ENCODE assay signal across 11 mouse cellular contexts in genomic region chr13:112661687-112662086, GRCm38 (mm10). TPM values are rescaled to one million over a fixed set of nuclear protein-coding genes. Genes with fewer than 3 reads are reported as not detected.
A peak's percentile ranks its signal among the peaks of the same experiment; 100 is the strongest.
DNase-seq lines count a peak whose midpoint lies in the region; ATAC-seq lines count a peak whose summit lies in the region.
"Had no signal": no experiment of that assay in that cellular context is flagged by ENCODE, and none has a peak within 500 bp of the region (broad histone marks: within the 10 kb centered on the region; RNA-seq: fewer than 3 reads in every experiment).

No protein-coding gene starts in this region.

- H3K4me1 ChIP-seq in kidney, embryonic 15.5 days: peaks cover 9% of the 10 kb centered on the region
- peaks cover 11% of the 10 kb centered on the region for H3K4me1 ChIP-seq in kidney, embryonic 16.5 days (ENCODE audit: insufficient read depth, low read length)
- peaks cover 11% of the 10 kb centered on the region for H3K4me1 ChIP-seq in forebrain, embryonic 12.5 days
- peaks cover 7% of the 10 kb centered on the region for H3K4me1 ChIP-seq in hindbrain, embryonic 14.5 days (replicated peaks; ENCODE audit: control insufficient read depth, insufficient read depth, low read length)
- H3K4me1 ChIP-seq in midbrain, embryonic 13.5 days (replicated peaks): peaks cover 12% of the 10 kb centered on the region

- no peaks in the 10 kb centered on the region for H3K36me3 ChIP-seq in kidney, embryonic 15.5 days
- H3K36me3 ChIP-seq in kidney, embryonic 16.5 days (ENCODE audit: insufficient read depth, low read length): no peaks in the 10 kb centered on the region
- H3K36me3 ChIP-seq in forebrain, embryonic 12.5 days (replicated peaks): no peaks in the 10 kb centered on the region
- no peaks in the 10 kb centered on the region for H3K36me3 ChIP-seq in hindbrain, embryonic 14.5 days (replicated peaks; ENCODE audit: control insufficient read depth, insufficient read depth)
- H3K36me3 ChIP-seq in midbrain, embryonic 13.5 days: no peaks in the 10 kb centered on the region
- H3K36me3 ChIP-seq: intestine, embryonic 15.5 days had no signal

- peak overlapping the region; percentile 86; the same call in 1 of the 2 replicates for H3K4me2 ChIP-seq in kidney, embryonic 15.5 days
- no peak overlapping the region; the same call in 1 of the 2 replicates for H3K4me2 ChIP-seq in kidney, embryonic 16.5 days (replicated peaks; ENCODE audit: low read depth, low read length)
- peak overlapping the region; percentile 82; the same call in 1 of the 2 replicates for H3K4me2 ChIP-seq in forebrain, embryonic 12.5 days
- H3K4me2 ChIP-seq in hindbrain, embryonic 14.5 days (replicated peaks): peak overlapping the region; percentile 77
- H3K4me2 ChIP-seq in midbrain, embryonic 13.5 days (replicated peaks): peak overlapping the region; percentile 85

- H3K27me3 ChIP-seq in kidney, embryonic 15.5 days: no peaks in the 10 kb centered on the region
- H3K27me3 ChIP-seq in kidney, embryonic 16.5 days (ENCODE audit: insufficient read depth, low read length): no peaks in the 10 kb centered on the region
- no peaks in the 10 kb centered on the region for H3K27me3 ChIP-seq in forebrain, embryonic 12.5 days
- no peaks in the 10 kb centered on the region for H3K27me3 ChIP-seq in hindbrain, embryonic 14.5 days (ENCODE audit: control insufficient read depth, insufficient read depth, low read length)
- no peaks in the 10 kb centered on the region for H3K27me3 ChIP-seq in midbrain, embryonic 13.5 days
- H3K27me3 ChIP-seq: intestine, embryonic 15.5 days had no signal

- no peak overlapping the region for H3K9ac ChIP-seq in kidney, embryonic 15.5 days
- H3K9ac ChIP-seq in kidney, embryonic 16.5 days (replicated peaks; ENCODE audit: low read length): no peak overlapping the region
- no peak overlapping the region for H3K9ac ChIP-seq in forebrain, embryonic 12.5 days
- no peak overlapping the region for H3K9ac ChIP-seq in hindbrain, embryonic 14.5 days
- no peak overlapping the region for H3K9ac ChIP-seq in midbrain, embryonic 13.5 days (replicated peaks)

- DNase-seq in hindbrain, embryonic 14.5 days (ENCODE audit: low spot score): no peak
- DNase-seq in cerebellum, postnatal 25 days: no peak
- no peak for DNase-seq in ovary, postnatal 10 days (ENCODE audit: low spot score)
- DNase-seq in embryo, embryonic 11 days: no peak
- DNase-seq: adrenal gland, adult 2 months; gastrocnemius, postnatal 14 days had no signal

- no peak for ATAC-seq in kidney, embryonic 15.5 days (replicated peaks; ENCODE audit: low FRiP score)
- ATAC-seq in kidney, embryonic 16.5 days (ENCODE audit: low FRiP score, low TSS enrichment): no peak
- no peak for ATAC-seq in forebrain, embryonic 12.5 days (ENCODE audit: low FRiP score)
- ATAC-seq in hindbrain, embryonic 14.5 days (ENCODE audit: low FRiP score): no peak
- no peak for ATAC-seq in midbrain, embryonic 13.5 days

- 70% methylated on average over 2 of the region's 2 CpGs for WGBS in kidney, embryonic 15.5 days
- WGBS in kidney, embryonic 16.5 days: 65% methylated on average over 2 of the region's 2 CpGs
- 70% methylated on average over 2 of the region's 2 CpGs for WGBS in forebrain, embryonic 12.5 days
- 80% methylated on average over 2 of the region's 2 CpGs for WGBS in hindbrain, embryonic 14.5 days
- WGBS in midbrain, embryonic 13.5 days: 79% methylated on average over 2 of the region's 2 CpGs

- H3K9me3 ChIP-seq in kidney, embryonic 15.5 days (replicated peaks): no peaks in the 10 kb centered on the region
- H3K9me3 ChIP-seq in kidney, embryonic 16.5 days (ENCODE audit: low read length): no peaks in the 10 kb centered on the region
- no peaks in the 10 kb centered on the region for H3K9me3 ChIP-seq in forebrain, embryonic 12.5 days
- no peaks in the 10 kb centered on the region for H3K9me3 ChIP-seq in hindbrain, embryonic 14.5 days (ENCODE audit: control insufficient read depth, low read length)
- no peaks in the 10 kb centered on the region for H3K9me3 ChIP-seq in midbrain, embryonic 13.5 days
- H3K9me3 ChIP-seq: intestine, embryonic 15.5 days had no signal

- no peak overlapping the region for H3K27ac ChIP-seq in kidney, embryonic 15.5 days
- H3K27ac ChIP-seq in kidney, embryonic 16.5 days (ENCODE audit: low read length): no peak overlapping the region
- H3K27ac ChIP-seq in forebrain, embryonic 12.5 days: no peak overlapping the region
- H3K27ac ChIP-seq in hindbrain, embryonic 14.5 days: no peak overlapping the region
- no peak overlapping the region for H3K27ac ChIP-seq in midbrain, embryonic 13.5 days
- H3K27ac ChIP-seq: intestine, embryonic 15.5 days had no signal

- peak overlapping the region; percentile 73; the same call in 1 of the 2 replicates for H3K4me3 ChIP-seq in kidney, embryonic 15.5 days (replicated peaks)
- H3K4me3 ChIP-seq in kidney, embryonic 16.5 days (ENCODE audit: low read length): no peak overlapping the region
- peak overlapping the region; percentile 75; the same call in 1 of the 2 replicates for H3K4me3 ChIP-seq in forebrain, embryonic 12.5 days (replicated peaks)
- 0 out of 2 replicates have a peak overlapping the region, but pooled peaks have one; percentile 68 for H3K4me3 ChIP-seq in hindbrain, embryonic 14.5 days (replicated peaks; ENCODE audit: low read length)
- peak overlapping the region; percentile 83 for H3K4me3 ChIP-seq in midbrain, embryonic 13.5 days (replicated peaks)

RNA-seq across cellular contexts. Expression of gene Slc38a9, which starts 1.1 kb away (rescaled TPM):
- polyA plus RNA-seq in kidney, embryonic 15.5 days (2015; fragmentation: Nextera tagmentation; extraction: Ambion mirVana): 14.7 and 15.2 TPM in 2 replicates
- polyA plus RNA-seq in kidney, embryonic 16.5 days (2015; fragmentation: Nextera tagmentation; extraction: Ambion mirVana): 17.7 and 18.4 TPM in 2 replicates
- polyA plus RNA-seq in forebrain, embryonic 12.5 days (2016; fragmentation: Nextera tagmentation; extraction: Ambion mirVana): 21.8 and 22.2 TPM in 2 replicates
- polyA plus RNA-seq in hindbrain, embryonic 14.5 days (2014; fragmentation: Nextera tagmentation; extraction: Ambion mirVana): 18.5 and 21.0 TPM in 2 replicates
- 31.4 and 31.6 TPM in 2 replicates for polyA plus RNA-seq in midbrain, embryonic 13.5 days (2015; fragmentation: Nextera tagmentation; extraction: Ambion mirVana)

RNA-seq across cellular contexts. Expression of gene Ddx4, which starts 9.4 kb away (rescaled TPM):
- 0.28 and 0.49 TPM in 2 replicates for polyA plus RNA-seq in kidney, embryonic 15.5 days (2015; fragmentation: Nextera tagmentation; extraction: Ambion mirVana)
- 0.49 and 0.71 TPM in 2 replicates for polyA plus RNA-seq in kidney, embryonic 16.5 days (2015; fragmentation: Nextera tagmentation; extraction: Ambion mirVana)
- 0.77 and 0.86 TPM in 2 replicates for polyA plus RNA-seq in forebrain, embryonic 12.5 days (2016; fragmentation: Nextera tagmentation; extraction: Ambion mirVana)
- 1.8 and 2.0 TPM in 2 replicates for polyA plus RNA-seq in hindbrain, embryonic 14.5 days (2014; fragmentation: Nextera tagmentation; extraction: Ambion mirVana)
- 0.87 and 0.94 TPM in 2 replicates for polyA plus RNA-seq in midbrain, embryonic 13.5 days (2015; fragmentation: Nextera tagmentation; extraction: Ambion mirVana)
